Mouse (Mus musculus): ENCODE measurements around the gene Azi2.

GRCm38 (mm10) chr9:118041022-118041400 lies 712 bp downstream of the Azi2 start:
- TF ChIP-seq GATA1 (IDR thresholded peaks at IDR 0.05; ENCODE audit: borderline replicate concordance, low read length) = no peak
- no peak for TF ChIP-seq FLI1 (IDR thresholded peaks at IDR 0.05; ENCODE audit: low read length)

Measured in megakaryocyte, embryonic 14.5 days (primary cell).